Mouse (Mus musculus): ENCODE results near the gene Ephb1. TPM values are rescaled to one million over a fixed set of nuclear protein-coding genes. Genes with fewer than 3 reads are reported as not detected.

The Ephb1 gene
- polyA plus RNA-seq, 1 experiment from 2014 or later = 1.0 TPM

- H3K9ac ChIP-seq (ENCODE audit: low read length) = no peak overlapping the region
- no peak overlapping the region for H3K27ac ChIP-seq (replicated peaks)
- no peak overlapping the region for H3K4me3 ChIP-seq (ENCODE audit: low read depth, low read length)
- H3K4me2 ChIP-seq (replicated peaks; ENCODE audit: low read depth) = no peak overlapping the region
- WGBS = 78% methylated on average over 8 of the region's 8 CpGs
- H3K27me3 ChIP-seq (ENCODE audit: control insufficient read depth, insufficient read depth, low read length) = no peaks in the 10 kb centered on the region
- no peaks in the 10 kb centered on the region for H3K4me1 ChIP-seq (replicated peaks; ENCODE audit: control insufficient read depth, insufficient read depth)
- TF ChIP-seq EP300 (optimal IDR thresholded peaks at IDR 0.05) = no peak
- TF ChIP-seq CTCF (IDR thresholded peaks at IDR 0.05; ENCODE audit: low read depth) = no peak
- ATAC-seq (ENCODE audit: low FRiP score, low TSS enrichment) = no peak
- H3K36me3 ChIP-seq (ENCODE audit: control insufficient read depth, insufficient read depth, low read length) = no peaks in the 10 kb centered on the region
- H3K9me3 ChIP-seq (ENCODE audit: control insufficient read depth, low read length) = no peaks in the 10 kb centered on the region
- no peak for DNase-seq (ENCODE audit: low spot score)
Measured at GRCm38 (mm10) chr9:102298741-102299140, 55.8 kb downstream of the Ephb1 start.

- ATAC-seq (ENCODE audit: low FRiP score, low TSS enrichment) (no peak), DNase-seq (ENCODE audit: low spot score) (no peak)
- Histone ChIP-seq H3K9ac (ENCODE audit: low read length) (no peak overlapping the region), H3K4me1 (replicated peaks; ENCODE audit: control insufficient read depth, insufficient read depth) (no peaks in the 10 kb centered on the region), H3K27me3 (ENCODE audit: control insufficient read depth, insufficient read depth, low read length) (no peaks in the 10 kb centered on the region), H3K27ac (replicated peaks) (no peak overlapping the region), H3K4me2 (replicated peaks; ENCODE audit: low read depth) (no peak overlapping the region), H3K9me3 (ENCODE audit: control insufficient read depth, low read length) (no peaks in the 10 kb centered on the region), H3K36me3 (ENCODE audit: control insufficient read depth, insufficient read depth, low read length) (no peaks in the 10 kb centered on the region), H3K4me3 (ENCODE audit: low read depth, low read length) (no peak overlapping the region)
- TF ChIP-seq CTCF (IDR thresholded peaks at IDR 0.05; ENCODE audit: low read depth) = no peak
- TF ChIP-seq EP300 (optimal IDR thresholded peaks at IDR 0.05) = no peak
- 85% methylated on average over 5 of the region's 5 CpGs for WGBS
Measured at GRCm38 (mm10) chr9:102297986-102298385, 56.5 kb downstream of the Ephb1 start.

GRCm38 (mm10) chr9:102297176-102297575 is 57.3 kb downstream of the Ephb1 start:
- no peak overlapping the region for H3K9ac ChIP-seq (ENCODE audit: low read length)
- no peak overlapping the region for H3K4me3 ChIP-seq (ENCODE audit: low read depth, low read length)
- DNase-seq (ENCODE audit: low spot score) (no peak), ATAC-seq (ENCODE audit: low FRiP score, low TSS enrichment) (no peak)
- TF ChIP-seq EP300 (optimal IDR thresholded peaks at IDR 0.05) = no peak
- TF ChIP-seq CTCF (IDR thresholded peaks at IDR 0.05; ENCODE audit: low read depth) = no peak
- no peak overlapping the region for H3K4me2 ChIP-seq (replicated peaks; ENCODE audit: low read depth)
- H3K4me1 ChIP-seq (replicated peaks; ENCODE audit: control insufficient read depth, insufficient read depth) = no peaks in the 10 kb centered on the region
- no peaks in the 10 kb centered on the region for H3K27me3 ChIP-seq (ENCODE audit: control insufficient read depth, insufficient read depth, low read length)
- 69% methylated on average over 3 of the region's 3 CpGs for WGBS
- H3K27ac ChIP-seq (replicated peaks) = no peak overlapping the region
- no peaks in the 10 kb centered on the region for H3K9me3 ChIP-seq (ENCODE audit: control insufficient read depth, low read length)
- H3K36me3 ChIP-seq (ENCODE audit: control insufficient read depth, insufficient read depth, low read length) = no peaks in the 10 kb centered on the region

- Histone ChIP-seq H3K4me3 (ENCODE audit: low read depth, low read length) (no peak overlapping the region), H3K9ac (ENCODE audit: low read length) (no peak overlapping the region), H3K27ac (replicated peaks) (no peak overlapping the region), H3K36me3 (ENCODE audit: control insufficient read depth, insufficient read depth, low read length) (no peaks in the 10 kb centered on the region), H3K4me2 (replicated peaks; ENCODE audit: low read depth) (no peak overlapping the region), H3K9me3 (ENCODE audit: control insufficient read depth, low read length) (no peaks in the 10 kb centered on the region), H3K27me3 (ENCODE audit: control insufficient read depth, insufficient read depth, low read length) (no peaks in the 10 kb centered on the region), H3K4me1 (replicated peaks; ENCODE audit: control insufficient read depth, insufficient read depth) (no peaks in the 10 kb centered on the region)
- ATAC-seq (ENCODE audit: low FRiP score, low TSS enrichment) = no peak
- no peak for TF ChIP-seq EP300 (optimal IDR thresholded peaks at IDR 0.05)
- TF ChIP-seq CTCF (IDR thresholded peaks at IDR 0.05; ENCODE audit: low read depth) = no peak
- DNase-seq (ENCODE audit: low spot score) = no peak
- WGBS = 63% methylated on average over 3 of the region's 3 CpGs
Measured at GRCm38 (mm10) chr9:102293605-102294004, 60.9 kb downstream of the Ephb1 start.

- no peak for TF ChIP-seq EP300 (optimal IDR thresholded peaks at IDR 0.05)
- no peak for TF ChIP-seq CTCF (IDR thresholded peaks at IDR 0.05; ENCODE audit: low read depth)
- Histone ChIP-seq H3K9ac (ENCODE audit: low read length) (no peak overlapping the region), H3K36me3 (ENCODE audit: control insufficient read depth, insufficient read depth, low read length) (no peaks in the 10 kb centered on the region), H3K27ac (replicated peaks) (no peak overlapping the region), H3K4me2 (replicated peaks; ENCODE audit: low read depth) (no peak overlapping the region), H3K4me1 (replicated peaks; ENCODE audit: control insufficient read depth, insufficient read depth) (no peaks in the 10 kb centered on the region), H3K9me3 (ENCODE audit: control insufficient read depth, low read length) (no peaks in the 10 kb centered on the region), H3K27me3 (ENCODE audit: control insufficient read depth, insufficient read depth, low read length) (no peaks in the 10 kb centered on the region), H3K4me3 (ENCODE audit: low read depth, low read length) (no peak overlapping the region)
- no peak for ATAC-seq (ENCODE audit: low FRiP score, low TSS enrichment)
- WGBS = 68% methylated on average over 3 of the region's 3 CpGs
- DNase-seq (ENCODE audit: low spot score) = no peak
Measured at GRCm38 (mm10) chr9:102291230-102291629, 63.3 kb downstream of the Ephb1 start.

GRCm38 (mm10) chr9:102288356-102288755 is 66.1 kb downstream of the Ephb1 start:
- no peak for DNase-seq (ENCODE audit: low spot score)
- no peak for ATAC-seq (ENCODE audit: low FRiP score, low TSS enrichment)
- no peak for TF ChIP-seq CTCF (IDR thresholded peaks at IDR 0.05; ENCODE audit: low read depth)
- H3K9ac ChIP-seq (ENCODE audit: low read length) = no peak overlapping the region
- H3K4me1 ChIP-seq (replicated peaks; ENCODE audit: control insufficient read depth, insufficient read depth) = no peaks in the 10 kb centered on the region
- 90% methylated on average over 3 of the region's 3 CpGs for whole genome bisulfite sequencing
- no peaks in the 10 kb centered on the region for H3K27me3 ChIP-seq (ENCODE audit: control insufficient read depth, insufficient read depth, low read length)
- H3K36me3 ChIP-seq (ENCODE audit: control insufficient read depth, insufficient read depth, low read length) = no peaks in the 10 kb centered on the region
- H3K27ac ChIP-seq (replicated peaks) = no peak overlapping the region
- H3K4me2 ChIP-seq (replicated peaks; ENCODE audit: low read depth) = no peak overlapping the region
- H3K9me3 ChIP-seq (ENCODE audit: control insufficient read depth, low read length) = no peaks in the 10 kb centered on the region
- H3K4me3 ChIP-seq (ENCODE audit: low read depth, low read length) = no peak overlapping the region
